Mouse (Mus musculus): ENCODE results near the gene R3hcc1l. TPM values are rescaled to one million over a fixed set of nuclear protein-coding genes. Genes with fewer than 3 reads are reported as not detected.
A peak's percentile ranks its signal among the peaks of the same experiment; 100 is the strongest.

The R3hcc1l gene
- polyA plus RNA-seq, 1 experiment from 2014 or later: 11.3 TPM

- Histone ChIP-seq H3K4me2 (replicated peaks; ENCODE audit: low read depth) (no peak overlapping the region), H3K9me3 (ENCODE audit: control insufficient read depth, low read length) (no peaks in the 10 kb centered on the region), H3K27me3 (ENCODE audit: control insufficient read depth, insufficient read depth, low read length) (no peaks in the 10 kb centered on the region; the same call in 1 of the 2 replicates), H3K36me3 (ENCODE audit: control insufficient read depth, insufficient read depth, low read length) (no peaks in the 10 kb centered on the region), H3K27ac (replicated peaks) (no peak overlapping the region), H3K4me3 (ENCODE audit: low read depth, low read length) (no peak overlapping the region), H3K4me1 (replicated peaks; ENCODE audit: control insufficient read depth, insufficient read depth) (no peaks in the 10 kb centered on the region), H3K9ac (ENCODE audit: low read length) (no peak overlapping the region)
- DNase-seq (ENCODE audit: low spot score): no peak
- TF ChIP-seq CTCF (IDR thresholded peaks at IDR 0.05; ENCODE audit: low read depth) (no peak), EP300 (optimal IDR thresholded peaks at IDR 0.05) (no peak)
- no peak for ATAC-seq (ENCODE audit: low FRiP score, low TSS enrichment)
- 54% methylated on average over 7 of the region's 7 CpGs for WGBS
These were observed 95.2 kb downstream of the R3hcc1l start for GRCm38 (mm10) chr19:42613647-42614225.

GRCm38 (mm10) chr19:42628068-42628467 lies 109.5 kb downstream of the R3hcc1l start:
- Histone ChIP-seq H3K27me3 (ENCODE audit: control insufficient read depth, insufficient read depth, low read length) (no peaks in the 10 kb centered on the region), H3K9me3 (ENCODE audit: control insufficient read depth, low read length) (no peaks in the 10 kb centered on the region), H3K9ac (ENCODE audit: low read length) (no peak overlapping the region), H3K27ac (replicated peaks) (no peak overlapping the region), H3K4me3 (ENCODE audit: low read depth, low read length) (no peak overlapping the region), H3K4me2 (replicated peaks; ENCODE audit: low read depth) (no peak overlapping the region), H3K36me3 (ENCODE audit: control insufficient read depth, insufficient read depth, low read length) (no peaks in the 10 kb centered on the region), H3K4me1 (replicated peaks; ENCODE audit: control insufficient read depth, insufficient read depth) (peaks cover 4% of the 10 kb centered on the region; the same call in 1 of the 2 replicates)
- DNase-seq (ENCODE audit: low spot score) (peak; percentile 12), ATAC-seq (ENCODE audit: low FRiP score, low TSS enrichment) (no peak)
- no peak for TF ChIP-seq CTCF (IDR thresholded peaks at IDR 0.05; ENCODE audit: low read depth)
- no peak for TF ChIP-seq EP300 (optimal IDR thresholded peaks at IDR 0.05)
- 86% methylated on average over 6 of the region's 6 CpGs for WGBS

DNA sequence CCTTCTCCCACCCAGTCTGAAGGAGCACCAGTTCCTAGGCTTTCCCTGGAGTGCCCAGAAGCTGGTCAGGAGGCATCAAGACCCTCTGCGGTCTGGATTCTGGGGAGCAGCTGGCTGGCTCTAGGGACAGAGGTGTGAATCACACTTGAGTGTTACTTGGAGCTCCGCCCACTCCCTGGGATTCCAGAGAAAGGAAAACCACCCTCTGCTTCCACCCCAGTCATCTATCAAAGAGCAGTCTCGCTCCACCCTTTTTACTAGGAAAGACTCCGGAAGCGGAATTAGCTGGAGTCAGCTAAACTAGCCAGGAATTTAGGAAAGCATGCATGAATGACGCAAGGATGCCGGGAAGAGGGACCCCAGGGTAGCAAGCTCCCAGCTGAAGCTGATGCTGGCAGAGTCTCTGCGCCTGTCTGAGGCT lies 113.0 kb downstream of the R3hcc1l start:
- Histone ChIP-seq H3K4me2 (replicated peaks; ENCODE audit: low read depth) (peak overlapping the region; percentile 29), H3K36me3 (ENCODE audit: control insufficient read depth, insufficient read depth, low read length) (no peaks in the 10 kb centered on the region), H3K4me1 (replicated peaks; ENCODE audit: control insufficient read depth, insufficient read depth) (peaks cover 4% of the 10 kb centered on the region; the same call in 1 of the 2 replicates), H3K27ac (replicated peaks) (peak overlapping the region; percentile 24; the same call in 1 of the 2 replicates), H3K4me3 (ENCODE audit: low read depth, low read length) (0 out of 2 replicates have a peak overlapping the region, but pooled peaks have one; percentile 10), H3K9me3 (ENCODE audit: control insufficient read depth, low read length) (no peaks in the 10 kb centered on the region), H3K9ac (ENCODE audit: low read length) (no peak overlapping the region), H3K27me3 (ENCODE audit: control insufficient read depth, insufficient read depth, low read length) (no peaks in the 10 kb centered on the region)
- TF ChIP-seq EP300 (optimal IDR thresholded peaks at IDR 0.05) (no peak), CTCF (IDR thresholded peaks at IDR 0.05; ENCODE audit: low read depth) (no peak)
- ATAC-seq (ENCODE audit: low FRiP score, low TSS enrichment): peak; percentile 85
- 3% methylated on average over 8 of the region's 8 CpGs for WGBS
- DNase-seq (ENCODE audit: low spot score): peak; percentile 52

GRCm38 (mm10) chr19:42632301-42632700 lies 113.7 kb downstream of the R3hcc1l start:
- no peak overlapping the region for H3K4me3 ChIP-seq (ENCODE audit: low read depth, low read length)
- H3K4me2 ChIP-seq (replicated peaks; ENCODE audit: low read depth): no peak overlapping the region
- H3K27me3 ChIP-seq (ENCODE audit: control insufficient read depth, insufficient read depth, low read length): no peaks in the 10 kb centered on the region
- ATAC-seq (ENCODE audit: low FRiP score, low TSS enrichment) (no peak), DNase-seq (ENCODE audit: low spot score) (no peak)
- no peak for TF ChIP-seq EP300 (optimal IDR thresholded peaks at IDR 0.05)
- TF ChIP-seq CTCF (IDR thresholded peaks at IDR 0.05; ENCODE audit: low read depth): no peak
- H3K36me3 ChIP-seq (ENCODE audit: control insufficient read depth, insufficient read depth, low read length): no peaks in the 10 kb centered on the region
- H3K9ac ChIP-seq (ENCODE audit: low read length): no peak overlapping the region
- peaks cover 4% of the 10 kb centered on the region; the same call in 1 of the 2 replicates for H3K4me1 ChIP-seq (replicated peaks; ENCODE audit: control insufficient read depth, insufficient read depth)
- peak overlapping the region; percentile 30; the same call in 1 of the 2 replicates for H3K27ac ChIP-seq (replicated peaks)
- H3K9me3 ChIP-seq (ENCODE audit: control insufficient read depth, low read length): no peaks in the 10 kb centered on the region
- WGBS: 61% methylated on average over 4 of the region's 4 CpGs

DNA sequence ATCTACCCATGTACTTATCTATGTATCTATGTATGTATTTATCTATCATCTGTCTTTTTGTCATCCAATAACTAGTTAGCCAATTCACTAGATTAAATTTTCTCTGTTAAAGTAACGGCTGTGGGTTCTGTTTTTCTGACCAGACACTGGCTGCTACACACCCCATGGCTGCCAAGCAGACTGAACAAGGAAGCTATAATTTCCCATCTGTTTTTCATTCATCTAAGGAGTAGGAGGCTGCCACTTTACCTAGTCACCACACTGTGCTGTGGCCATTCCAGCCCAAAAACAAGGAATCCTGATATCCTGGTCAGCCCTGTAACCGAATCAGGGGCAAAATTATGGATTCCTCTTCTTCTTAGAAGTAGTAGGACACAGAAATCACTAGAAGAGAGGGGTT lies 115.1 kb downstream of the R3hcc1l start:
- no peak for ATAC-seq (ENCODE audit: low FRiP score, low TSS enrichment)
- no peak overlapping the region for H3K4me2 ChIP-seq (replicated peaks; ENCODE audit: low read depth)
- TF ChIP-seq CTCF (IDR thresholded peaks at IDR 0.05; ENCODE audit: low read depth) (no peak), EP300 (optimal IDR thresholded peaks at IDR 0.05) (no peak)

GRCm38 (mm10) chr19:42636631-42637030 lies 118.1 kb downstream of the R3hcc1l start:
- 38% methylated on average over 11 of the region's 11 CpGs for WGBS

More for the DNA sequence above, 115.1 kb downstream of the R3hcc1l start:
- H3K27ac ChIP-seq (replicated peaks): no peak overlapping the region
- DNase-seq (ENCODE audit: low spot score): no peak
- H3K36me3 ChIP-seq (ENCODE audit: control insufficient read depth, insufficient read depth, low read length): no peaks in the 10 kb centered on the region
- no peaks in the 10 kb centered on the region for H3K27me3 ChIP-seq (ENCODE audit: control insufficient read depth, insufficient read depth, low read length)
- no peak overlapping the region for H3K4me3 ChIP-seq (ENCODE audit: low read depth, low read length)
- WGBS: 69% methylated on average over 2 of the region's 2 CpGs
- H3K9me3 ChIP-seq (ENCODE audit: control insufficient read depth, low read length): no peaks in the 10 kb centered on the region
- no peak overlapping the region for H3K9ac ChIP-seq (ENCODE audit: low read length)
- peaks cover 4% of the 10 kb centered on the region; the same call in 1 of the 2 replicates for H3K4me1 ChIP-seq (replicated peaks; ENCODE audit: control insufficient read depth, insufficient read depth)

More at GRCm38 (mm10) chr19:42636631-42637030, 118.1 kb downstream of the R3hcc1l start:
- Histone ChIP-seq H3K27ac (replicated peaks) (no peak overlapping the region), H3K27me3 (ENCODE audit: control insufficient read depth, insufficient read depth, low read length) (no peaks in the 10 kb centered on the region), H3K9ac (ENCODE audit: low read length) (no peak overlapping the region), H3K4me2 (replicated peaks; ENCODE audit: low read depth) (no peak overlapping the region), H3K36me3 (ENCODE audit: control insufficient read depth, insufficient read depth, low read length) (no peaks in the 10 kb centered on the region), H3K4me1 (replicated peaks; ENCODE audit: control insufficient read depth, insufficient read depth) (no peaks in the 10 kb centered on the region; the same call in 1 of the 2 replicates), H3K4me3 (ENCODE audit: low read depth, low read length) (no peak overlapping the region), H3K9me3 (ENCODE audit: control insufficient read depth, low read length) (no peaks in the 10 kb centered on the region)
- ATAC-seq (ENCODE audit: low FRiP score, low TSS enrichment): no peak
- DNase-seq (ENCODE audit: low spot score): no peak
- no peak for TF ChIP-seq EP300 (optimal IDR thresholded peaks at IDR 0.05)
- no peak for TF ChIP-seq CTCF (IDR thresholded peaks at IDR 0.05; ENCODE audit: low read depth)
